Mouse (Mus musculus): ENCODE data around the gene Cav3. TPM values are rescaled to one million over a fixed set of nuclear protein-coding genes. Genes with fewer than 3 reads are reported as not detected.

The Cav3 gene
- polyA plus RNA-seq, 1 experiment from 2014 or later: 0.86 TPM

DNA sequence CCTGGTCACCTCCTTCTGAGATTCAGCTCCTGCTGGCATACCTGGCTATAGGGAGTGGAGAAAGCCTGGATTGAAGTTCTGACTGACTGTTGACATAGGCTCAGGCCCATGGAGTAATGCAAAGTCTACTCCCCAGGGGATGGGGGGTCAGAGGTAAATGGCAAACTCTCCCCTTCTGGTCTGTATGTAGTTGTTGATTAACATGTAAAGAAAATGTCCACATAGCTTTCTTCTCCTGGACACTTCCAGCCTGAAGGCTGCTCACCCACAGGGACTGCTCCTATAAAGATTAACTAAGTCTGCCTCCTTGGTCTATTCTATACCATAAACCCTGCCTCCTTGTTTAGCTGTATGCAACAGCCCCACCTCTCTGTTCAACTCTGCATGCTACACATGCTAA, 6.7 kb downstream of the Cav3 start:
- Histone ChIP-seq H3K4me2 (ENCODE audit: low read depth) (no peak overlapping the region), H3K4me3 (ENCODE audit: low read depth, low read length) (no peak overlapping the region), H3K9me3 (ENCODE audit: control insufficient read depth, low read length) (no peaks in the 10 kb centered on the region), H3K9ac (ENCODE audit: low read length) (no peak overlapping the region), H3K36me3 (ENCODE audit: control insufficient read depth, insufficient read depth, low read length) (no peaks in the 10 kb centered on the region), H3K4me1 (ENCODE audit: control insufficient read depth, insufficient read depth, low read length) (no peaks in the 10 kb centered on the region), H3K27me3 (ENCODE audit: control insufficient read depth, insufficient read depth, low read length) (no peaks in the 10 kb centered on the region), H3K27ac (ENCODE audit: low read depth, low read length) (no peak overlapping the region)
- no peak for DNase-seq (ENCODE audit: low spot score)
- ATAC-seq (ENCODE audit: insufficient read depth, low FRiP score, low TSS enrichment): no peak

GRCm38 (mm10) chr6:112471644-112472043, 12.3 kb downstream of the Cav3 start:
- H3K9ac ChIP-seq (ENCODE audit: low read length): no peak overlapping the region
- no peaks in the 10 kb centered on the region for H3K27me3 ChIP-seq (ENCODE audit: control insufficient read depth, insufficient read depth, low read length)
- no peaks in the 10 kb centered on the region for H3K9me3 ChIP-seq (ENCODE audit: control insufficient read depth, low read length)
- DNase-seq (ENCODE audit: low spot score): no peak
- no peaks in the 10 kb centered on the region for H3K4me1 ChIP-seq (ENCODE audit: control insufficient read depth, insufficient read depth, low read length)
- H3K27ac ChIP-seq (ENCODE audit: low read depth, low read length): no peak overlapping the region
- no peak overlapping the region for H3K4me2 ChIP-seq (ENCODE audit: low read depth)
- H3K4me3 ChIP-seq (ENCODE audit: low read depth, low read length): no peak overlapping the region
- WGBS: 91% methylated on average over 4 of the region's 4 CpGs
- no peak for ATAC-seq (ENCODE audit: insufficient read depth, low FRiP score, low TSS enrichment)
- no peaks in the 10 kb centered on the region for H3K36me3 ChIP-seq (ENCODE audit: control insufficient read depth, insufficient read depth, low read length)

DNA sequence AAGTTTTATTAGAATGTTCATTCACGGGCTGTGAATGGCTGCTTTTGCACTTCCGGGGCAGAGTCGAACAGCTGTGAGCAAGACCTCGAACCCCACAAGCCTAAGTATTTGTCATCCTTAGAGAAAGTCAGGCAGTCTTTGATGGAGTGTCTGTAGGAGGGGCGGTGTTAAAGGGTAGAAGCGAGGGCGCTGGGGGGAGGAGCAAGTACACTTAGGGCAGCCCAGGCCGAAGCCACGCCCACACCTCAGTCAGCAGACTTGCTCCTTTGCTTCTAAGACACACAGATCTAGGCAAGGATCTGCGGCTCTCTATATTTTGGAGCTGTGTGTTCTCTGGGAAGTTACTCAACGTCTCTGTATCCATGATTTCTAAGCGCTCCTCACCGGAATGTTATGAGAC, 20.6 kb downstream of the Cav3 start:
- Histone ChIP-seq H3K4me3 (ENCODE audit: low read depth, low read length) (no peak overlapping the region), H3K4me2 (ENCODE audit: low read depth) (no peak overlapping the region), H3K9me3 (ENCODE audit: control insufficient read depth, low read length) (no peaks in the 10 kb centered on the region), H3K9ac (ENCODE audit: low read length) (no peak overlapping the region), H3K36me3 (ENCODE audit: control insufficient read depth, insufficient read depth, low read length) (no peaks in the 10 kb centered on the region), H3K4me1 (ENCODE audit: control insufficient read depth, insufficient read depth, low read length) (no peaks in the 10 kb centered on the region), H3K27ac (ENCODE audit: low read depth, low read length) (no peak overlapping the region), H3K27me3 (ENCODE audit: control insufficient read depth, insufficient read depth, low read length) (no peaks in the 10 kb centered on the region)
- no peak for ATAC-seq (ENCODE audit: insufficient read depth, low FRiP score, low TSS enrichment)
- 52% methylated on average over 13 of the region's 13 CpGs for WGBS
- peak; percentile 34 for DNase-seq (ENCODE audit: low spot score)

DNA sequence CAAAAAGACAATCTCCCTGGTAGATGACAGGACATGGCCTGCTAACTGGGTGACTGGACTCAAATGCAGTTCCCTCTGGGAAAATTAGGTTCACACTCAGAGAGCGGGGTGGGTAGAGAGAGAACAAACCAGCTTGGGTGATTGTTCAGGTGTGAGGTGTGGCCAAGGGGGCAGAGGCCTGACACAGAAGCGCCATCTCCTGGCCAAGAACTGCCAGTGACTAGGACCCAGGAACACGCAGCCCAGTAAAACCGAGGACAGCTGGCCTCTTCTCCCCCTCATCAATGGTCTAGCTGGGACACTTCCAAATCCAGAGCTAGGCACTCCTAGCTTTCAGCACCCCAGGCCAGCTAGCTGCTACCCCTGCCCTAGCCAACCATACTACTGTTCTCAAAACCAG, 25.0 kb downstream of the Cav3 start:
- Histone ChIP-seq H3K4me2 (ENCODE audit: low read depth) (no peak overlapping the region), H3K9me3 (ENCODE audit: control insufficient read depth, low read length) (no peaks in the 10 kb centered on the region), H3K36me3 (ENCODE audit: control insufficient read depth, insufficient read depth, low read length) (no peaks in the 10 kb centered on the region), H3K4me1 (ENCODE audit: control insufficient read depth, insufficient read depth, low read length) (no peaks in the 10 kb centered on the region), H3K27me3 (ENCODE audit: control insufficient read depth, insufficient read depth, low read length) (peaks cover 14% of the 10 kb centered on the region), H3K27ac (ENCODE audit: low read depth, low read length) (no peak overlapping the region), H3K9ac (ENCODE audit: low read length) (no peak overlapping the region), H3K4me3 (ENCODE audit: low read depth, low read length) (no peak overlapping the region)
- peak; percentile 38; the same call in 1 of the 2 replicates for ATAC-seq (ENCODE audit: insufficient read depth, low FRiP score, low TSS enrichment)
- WGBS: 11% methylated on average over 4 of the region's 4 CpGs
- peak; percentile 58 for DNase-seq (ENCODE audit: low spot score)

GRCm38 (mm10) chr6:112487993-112488392, 28.7 kb downstream of the Cav3 start:
- peaks cover 28% of the 10 kb centered on the region for H3K27me3 ChIP-seq (ENCODE audit: control insufficient read depth, insufficient read depth, low read length)

GRCm38 (mm10) chr6:112488821-112489180, 29.5 kb downstream of the Cav3 start:
- no peak for DNase-seq (ENCODE audit: low spot score)
- Histone ChIP-seq H3K9ac (ENCODE audit: low read length) (no peak overlapping the region), H3K4me2 (ENCODE audit: low read depth) (peak overlapping the region; percentile 40), H3K4me3 (ENCODE audit: low read depth, low read length) (peak overlapping the region; percentile 18), H3K36me3 (ENCODE audit: control insufficient read depth, insufficient read depth, low read length) (no peaks in the 10 kb centered on the region), H3K9me3 (ENCODE audit: control insufficient read depth, low read length) (no peaks in the 10 kb centered on the region), H3K4me1 (ENCODE audit: control insufficient read depth, insufficient read depth, low read length) (peaks cover 3% of the 10 kb centered on the region; the same call in 1 of the 2 replicates), H3K27ac (ENCODE audit: low read depth, low read length) (no peak overlapping the region), H3K27me3 (ENCODE audit: control insufficient read depth, insufficient read depth, low read length) (peaks cover 28% of the 10 kb centered on the region)
- WGBS: 30% methylated on average over 24 of the region's 24 CpGs
- no peak for ATAC-seq (ENCODE audit: insufficient read depth, low FRiP score, low TSS enrichment)

More at GRCm38 (mm10) chr6:112487993-112488392, 28.7 kb downstream of the Cav3 start:
- Histone ChIP-seq H3K9me3 (ENCODE audit: control insufficient read depth, low read length) (no peaks in the 10 kb centered on the region), H3K4me1 (ENCODE audit: control insufficient read depth, insufficient read depth, low read length) (peaks cover 3% of the 10 kb centered on the region; the same call in 1 of the 2 replicates), H3K9ac (ENCODE audit: low read length) (no peak overlapping the region), H3K36me3 (ENCODE audit: control insufficient read depth, insufficient read depth, low read length) (no peaks in the 10 kb centered on the region), H3K4me2 (ENCODE audit: low read depth) (no peak overlapping the region), H3K27ac (ENCODE audit: low read depth, low read length) (no peak overlapping the region), H3K4me3 (ENCODE audit: low read depth, low read length) (no peak overlapping the region)
- DNase-seq (ENCODE audit: low spot score): no peak
- no peak for ATAC-seq (ENCODE audit: insufficient read depth, low FRiP score, low TSS enrichment)
- 76% methylated on average over 5 of the region's 5 CpGs for WGBS

DNA sequence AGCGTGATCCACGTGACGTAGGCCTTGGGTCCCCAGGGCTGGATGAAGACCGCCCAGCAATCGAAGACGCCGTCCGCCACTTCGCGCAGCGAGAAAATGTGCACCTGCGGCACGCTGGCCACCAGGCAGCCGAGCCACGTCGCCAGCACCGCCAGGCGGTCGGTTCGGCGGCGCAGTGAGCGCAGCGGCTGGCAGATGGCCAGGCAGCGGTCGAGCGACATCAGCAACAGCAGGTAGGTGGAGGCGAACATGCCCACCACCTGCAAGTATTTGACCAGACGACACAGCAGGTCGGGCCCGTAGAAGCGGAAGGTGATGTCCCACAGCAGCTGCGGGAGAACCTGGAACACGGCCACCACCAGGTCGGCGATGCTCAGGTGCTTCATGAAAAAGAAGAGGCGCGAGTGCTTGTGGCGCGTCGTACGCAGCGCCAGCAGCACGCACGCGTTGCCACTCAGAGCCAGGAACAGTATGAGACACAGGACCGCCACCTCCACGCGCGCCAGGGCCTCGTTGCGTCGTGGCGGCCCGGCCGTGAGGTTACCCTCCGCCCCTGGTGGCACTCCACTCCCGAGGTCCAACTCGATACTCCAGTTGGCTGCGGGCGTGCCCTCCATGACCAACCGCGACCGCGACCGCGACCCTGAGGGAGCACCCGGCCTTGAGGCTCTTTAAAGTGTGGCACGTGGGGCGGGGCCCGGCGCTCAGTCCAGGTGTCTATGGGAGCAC, 30.0 kb downstream of the Cav3 start:
- Histone ChIP-seq H3K4me3 (ENCODE audit: low read depth, low read length) (peak overlapping the region; percentile 18), H3K9ac (ENCODE audit: low read length) (no peak overlapping the region; the same call in 1 of the 2 replicates), H3K9me3 (ENCODE audit: control insufficient read depth, low read length) (no peaks in the 10 kb centered on the region), H3K27me3 (ENCODE audit: control insufficient read depth, insufficient read depth, low read length) (peaks cover 28% of the 10 kb centered on the region), H3K27ac (ENCODE audit: low read depth, low read length) (no peak overlapping the region), H3K36me3 (ENCODE audit: control insufficient read depth, insufficient read depth, low read length) (no peaks in the 10 kb centered on the region), H3K4me2 (ENCODE audit: low read depth) (peak overlapping the region; percentile 40), H3K4me1 (ENCODE audit: control insufficient read depth, insufficient read depth, low read length) (peaks cover 3% of the 10 kb centered on the region; the same call in 1 of the 2 replicates)
- peak; percentile 56 for DNase-seq (ENCODE audit: low spot score)
- WGBS: 4% methylated on average over 72 of the region's 72 CpGs
- ATAC-seq (ENCODE audit: insufficient read depth, low FRiP score, low TSS enrichment): peak; percentile 24; the same call in 1 of the 2 replicates

DNA sequence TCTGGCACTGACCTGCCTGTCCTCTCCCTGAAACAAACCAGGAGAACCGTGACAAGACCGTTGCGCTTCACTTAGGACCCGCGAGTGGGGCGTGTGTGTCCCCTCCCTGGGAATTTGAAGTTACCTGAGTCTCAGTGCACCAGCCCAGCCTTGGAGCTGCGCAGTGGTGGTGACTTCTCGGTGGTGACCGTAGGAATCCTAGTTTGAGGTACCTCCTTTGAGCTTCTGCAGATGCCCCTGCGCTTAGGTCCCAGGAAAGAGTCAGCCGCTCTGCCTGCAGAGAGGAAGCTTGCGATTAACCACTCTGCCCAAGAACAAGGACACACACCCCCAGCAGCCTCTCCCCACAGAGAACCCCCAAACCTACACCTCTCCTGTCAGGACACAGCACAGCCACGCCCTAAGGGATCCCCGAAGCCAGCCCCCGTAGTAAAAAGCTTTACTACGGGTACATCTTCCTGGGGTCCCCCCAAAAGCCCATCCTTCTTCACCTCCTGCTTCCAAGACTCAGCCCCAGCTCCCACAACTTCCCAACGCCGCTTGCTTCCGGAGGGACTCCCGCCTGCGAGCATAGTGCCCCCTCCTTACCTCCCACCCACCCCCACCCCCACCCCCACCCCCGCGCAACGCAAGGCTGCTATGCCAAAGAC, 30.7 kb downstream of the Cav3 start, which contains the start of gene Oxtr:
Gene Oxtr (minus strand): TSS at position 34 of the 650 bp plus-strand sequence.
- H3K4me2 ChIP-seq (ENCODE audit: low read depth): peak within 1 kb of the TSS; percentile 40
- H3K4me1 ChIP-seq (ENCODE audit: control insufficient read depth, insufficient read depth, low read length): peaks cover 3% of the 10 kb centered on the region; the same call in 1 of the 2 replicates
- 8% methylated on average over 24 of the region's 24 CpGs for WGBS
- H3K9me3 ChIP-seq (ENCODE audit: control insufficient read depth, low read length): no peaks in the 10 kb centered on the region
- ATAC-seq (ENCODE audit: insufficient read depth, low FRiP score, low TSS enrichment) (no peak), DNase-seq (ENCODE audit: low spot score) (peak; percentile 23)
- peaks cover 28% of the 10 kb centered on the region for H3K27me3 ChIP-seq (ENCODE audit: control insufficient read depth, insufficient read depth, low read length)
- no peaks in the 10 kb centered on the region for H3K36me3 ChIP-seq (ENCODE audit: control insufficient read depth, insufficient read depth, low read length)
- H3K4me3 ChIP-seq (ENCODE audit: low read depth, low read length): peak within 1 kb of the TSS; percentile 19
- H3K9ac ChIP-seq (ENCODE audit: low read length): no peak within 1 kb of the TSS; the same call in 1 of the 2 replicates
- no peak within 1 kb of the TSS for H3K27ac ChIP-seq (ENCODE audit: low read depth, low read length)

Measured in neural tube, embryonic 11.5 days (tissue).